Mouse (Mus musculus) forebrain, embryonic 16.5 days (tissue): ENCODE data around the gene Olfr1183. TPM values are rescaled to one million over a fixed set of nuclear protein-coding genes. Genes with fewer than 3 reads are reported as not detected.
"Not testable (repeated sequence)": the region's sequence is repeated elsewhere in the genome, so short reads cannot be mapped to it uniquely, and the experiment has no call there.

ENCODE experiments used
- ATAC-seq: fragments of 200-750 bp; cut with Nextera tagmentation; 2 replicates; pipeline ENCODE4 v1.8.0; 2017; ENCODE audit warnings: mild to moderate bottlenecking, moderate library complexity
- H3K27ac ChIP-seq: fragments of 300-500 bp; sonication (generic); 2 replicates; pipeline ENCODE4 v1.5.1; 2014; ENCODE audit warnings: low read length, control low read depth
- H3K27me3 ChIP-seq: fragments of 300-500 bp; sonication (generic); replicated peaks from 2 replicates; pipeline ENCODE4 v1.6.1; 2014; ENCODE audit warnings: low read length; ENCODE audit not compliant: control insufficient read depth, insufficient read depth
- H3K36me3 ChIP-seq: fragments of 300-500 bp; sonication (generic); 2 replicates; pipeline ENCODE4 v1.6.1; 2014; ENCODE audit not compliant: control insufficient read depth, insufficient read depth
- H3K4me1 ChIP-seq: fragments of 300-500 bp; sonication (generic); replicated peaks from 2 replicates; pipeline ENCODE4 v1.6.1; 2014; ENCODE audit warnings: low read length; ENCODE audit not compliant: control insufficient read depth, insufficient read depth
- H3K4me2 ChIP-seq: fragments of 300-500 bp; sonication (generic); 2 replicates; pipeline ENCODE4 v1.6.1; 2014; ENCODE audit warnings: mild to moderate bottlenecking, low read length, control low read depth
- H3K4me3 ChIP-seq: fragments of 300-500 bp; sonication (generic); replicated peaks from 2 replicates; pipeline ENCODE4 v1.5.1; 2014; ENCODE audit warnings: mild to moderate bottlenecking, low read length, control low read depth
- H3K9ac ChIP-seq: fragments of 300-500 bp; sonication (generic); replicated peaks from 2 replicates; pipeline ENCODE4 v1.6.1; 2014; ENCODE audit warnings: low read depth, low read length, control low read depth
- H3K9me3 ChIP-seq: fragments of 300-500 bp; sonication (generic); 2 replicates; pipeline ENCODE4 v1.6.1; 2016; ENCODE audit warnings: low read length; ENCODE audit not compliant: control insufficient read depth
- WGBS: fragments of 180-500 bp; shearing (Covaris S2); extraction: QIAGEN DNeasy Blood & Tissue Kit; methylation state at CpG from one replicate; pipeline ENCODE4 v1.1.7; 2014; 5-methylcytosine and 5-hydroxymethylcytosine counted together
- polyA plus RNA-seq: library from polyadenylated mRNA; unstranded; fragments of >200 nt; fragmentation: Nextera tagmentation; extraction: Ambion mirVana; gene quantifications from 2 replicates; pipeline ENCODE4 v1.2.1, GENCODE M21; 2015

Gene Olfr1183
- polyA plus RNA-seq, result not detected in 2 replicates

DNA sequence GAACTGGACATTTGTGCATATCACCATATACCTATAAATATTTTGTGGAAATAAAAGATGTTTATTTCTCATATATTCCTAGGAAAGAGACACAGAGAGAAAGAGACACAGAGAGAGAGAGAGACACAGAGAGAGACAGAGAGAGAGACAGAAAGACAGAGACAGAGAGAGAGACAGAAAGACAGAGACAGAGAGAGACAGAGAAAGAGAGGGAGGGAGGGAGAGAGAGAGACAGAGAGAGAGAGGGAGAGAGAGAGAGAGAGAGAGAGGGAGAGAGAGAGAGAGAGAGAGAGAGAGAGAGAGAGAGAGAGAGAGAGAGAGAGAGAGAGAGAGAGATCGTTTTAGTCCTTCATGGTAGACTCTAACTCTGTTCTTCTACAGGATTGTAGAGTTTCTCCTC, at the start of gene Olfr1183:
Olfr1183 (plus strand) TSS at position 301 of the 400 bp plus-strand sequence.
- not testable (repeated sequence) for H3K4me3 ChIP-seq, ATAC-seq, H3K4me1 ChIP-seq, H3K27ac ChIP-seq, H3K27me3 ChIP-seq, H3K9ac ChIP-seq, H3K9me3 ChIP-seq, H3K36me3 ChIP-seq, H3K4me2 ChIP-seq
- 94% methylated on average over 1 of the region's 1 CpGs for WGBS

DNA sequence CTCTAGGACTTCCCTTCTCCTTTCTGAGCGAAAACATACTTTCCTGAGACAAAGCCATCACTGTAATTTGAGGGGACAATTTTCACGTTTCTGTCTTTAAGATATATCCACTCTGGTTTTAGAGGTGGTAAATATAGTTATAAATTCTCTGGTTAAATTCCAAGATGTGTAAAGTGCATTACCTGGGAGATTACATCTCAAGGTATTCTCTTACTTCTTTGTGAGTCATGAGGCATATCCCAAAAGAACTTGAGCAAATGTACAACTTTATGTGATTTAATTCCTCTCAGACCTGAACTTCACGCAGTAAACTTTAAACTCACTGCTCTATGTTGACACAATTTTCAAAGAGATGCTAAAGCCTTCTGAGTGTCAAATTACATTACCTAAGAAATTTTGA, 48.3 kb upstream of the Olfr1183 start, which contains the start of gene Olfr1179:
Olfr1179 (minus strand) TSS at position 101 of the 400 bp plus-strand sequence.
- Histone ChIP-seq H3K4me1 (no peaks in the 10 kb centered on the region), H3K27ac (no peak within 1 kb of the TSS), H3K9me3 (no peaks in the 10 kb centered on the region), H3K27me3 (no peaks in the 10 kb centered on the region), H3K4me2 (no peak within 1 kb of the TSS), H3K36me3 (no peaks in the 10 kb centered on the region), H3K4me3 (no peak within 1 kb of the TSS), H3K9ac (no peak within 1 kb of the TSS)
- ATAC-seq, result no peak
- 85% methylated on average over 3 of the region's 3 CpGs for WGBS

DNA sequence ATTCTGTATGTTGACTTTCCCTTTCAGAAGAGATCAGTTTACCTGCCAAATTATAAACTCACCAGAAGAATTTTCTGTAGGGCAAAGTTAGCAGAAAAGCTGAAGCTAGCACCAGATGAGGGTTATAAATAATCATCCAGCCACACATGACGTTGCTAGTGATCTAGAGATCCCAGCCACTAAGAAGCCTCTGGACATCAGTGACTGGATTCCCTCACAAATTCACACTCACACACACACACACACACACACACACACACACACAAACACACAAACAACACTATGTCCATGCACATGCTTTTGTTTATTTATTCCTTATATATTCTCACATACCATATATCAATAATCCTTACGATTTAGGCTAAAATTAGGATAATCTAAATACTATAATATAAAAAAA, 35.6 kb upstream of the Olfr1183 start, which contains the start of gene Olfr1180:
Olfr1180 (minus strand) TSS at position 101 of the 400 bp plus-strand sequence.
- no peak within 1 kb of the TSS for H3K4me3 ChIP-seq
- no peak for ATAC-seq
- WGBS, result 83% methylated on average over 2 of the region's 2 CpGs

DNA sequence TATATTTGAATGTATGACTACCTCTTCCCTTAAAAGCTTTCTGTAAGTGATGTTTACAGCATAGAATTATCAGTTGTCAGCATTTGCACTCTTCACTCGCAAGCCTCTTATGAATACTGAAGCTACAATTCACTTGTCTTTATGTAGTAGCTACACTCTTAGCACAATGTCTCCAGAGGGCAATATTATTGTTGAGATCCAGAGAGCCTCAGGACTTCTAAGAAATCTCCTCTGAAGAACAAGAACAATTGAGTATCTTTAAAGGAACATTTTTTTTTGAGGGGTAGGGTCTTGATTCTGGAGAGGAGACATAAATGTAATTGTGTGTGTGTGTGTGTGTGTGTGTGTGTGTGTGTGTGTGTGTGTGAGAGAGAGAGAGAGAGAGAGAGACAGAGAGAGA, 28.6 kb upstream of the Olfr1183 start, which contains the start of gene Olfr1181:
Olfr1181 (minus strand) TSS at position 101 of the 400 bp plus-strand sequence.
- ATAC-seq, result no peak
- Histone ChIP-seq H3K4me2 (no peak within 1 kb of the TSS), H3K4me1 (no peaks in the 10 kb centered on the region), H3K9ac (no peak within 1 kb of the TSS), H3K9me3 (no peaks in the 10 kb centered on the region), H3K4me3 (no peak within 1 kb of the TSS), H3K36me3 (no peaks in the 10 kb centered on the region), H3K27me3 (no peaks in the 10 kb centered on the region), H3K27ac (no peak within 1 kb of the TSS)
- WGBS, result 96% methylated on average over 1 of the region's 1 CpGs

More for the DNA sequence above, 35.6 kb upstream of the Olfr1183 start, which contains the start of gene Olfr1180:
- no peaks in the 10 kb centered on the region for H3K4me1 ChIP-seq
- H3K27ac ChIP-seq, result no peak within 1 kb of the TSS
- H3K4me2 ChIP-seq, result no peak within 1 kb of the TSS
- H3K27me3 ChIP-seq, result no peaks in the 10 kb centered on the region
- H3K9ac ChIP-seq, result no peak within 1 kb of the TSS
- no peaks in the 10 kb centered on the region for H3K36me3 ChIP-seq
- H3K9me3 ChIP-seq, result no peaks in the 10 kb centered on the region

DNA sequence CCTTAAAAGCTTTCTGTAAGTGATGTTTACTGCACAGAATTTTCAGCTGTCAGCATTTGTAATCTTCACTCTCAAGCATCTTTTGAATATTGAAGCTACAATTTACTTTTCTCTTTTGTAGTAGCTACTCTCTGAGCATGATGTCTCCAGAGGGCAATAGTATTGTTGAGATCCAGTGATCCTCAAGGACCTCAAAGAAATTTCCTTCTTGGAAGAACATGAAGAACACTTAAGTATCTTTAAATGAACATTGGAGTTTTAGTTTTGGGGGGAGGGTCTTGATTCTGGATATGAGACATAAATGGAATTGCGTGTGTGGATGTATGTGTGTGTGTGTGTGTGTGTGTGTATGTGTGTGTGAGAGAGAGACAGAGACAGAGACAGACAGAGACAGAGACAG, 5.6 kb upstream of the Olfr1183 start, which contains the start of gene Gm13757:
Gm13757 (minus strand) TSS at position 101 of the 400 bp plus-strand sequence.
- Histone ChIP-seq H3K36me3 (no peaks in the 10 kb centered on the region), H3K4me3 (no peak within 1 kb of the TSS), H3K27me3 (no peaks in the 10 kb centered on the region), H3K9ac (no peak within 1 kb of the TSS), H3K9me3 (no peaks in the 10 kb centered on the region), H3K27ac (no peak within 1 kb of the TSS), H3K4me1 (no peaks in the 10 kb centered on the region), H3K4me2 (no peak within 1 kb of the TSS)
- ATAC-seq, result no peak
- WGBS, result 90% methylated on average over 1 of the region's 1 CpGs

GRCm38 (mm10) chr2:88483298-88483697, 28.6 kb downstream of the Olfr1183 start, which contains the start of gene Olfr1184:
Olfr1184 (plus strand) TSS chr2:88483598.
- Histone ChIP-seq H3K27me3 (no peaks in the 10 kb centered on the region), H3K4me1 (no peaks in the 10 kb centered on the region), H3K36me3 (no peaks in the 10 kb centered on the region), H3K4me3 (no peak within 1 kb of the TSS), H3K4me2 (no peak within 1 kb of the TSS), H3K9me3 (no peaks in the 10 kb centered on the region), H3K9ac (no peak within 1 kb of the TSS), H3K27ac (no peak within 1 kb of the TSS)
- no peak for ATAC-seq
- WGBS, result 89% methylated on average over 2 of the region's 2 CpGs

- Histone ChIP-seq H3K9ac (no peak within 1 kb of the TSS), H3K4me1 (no peaks in the 10 kb centered on the region), H3K27me3 (no peaks in the 10 kb centered on the region), H3K4me2 (no peak within 1 kb of the TSS), H3K4me3 (no peak within 1 kb of the TSS), H3K36me3 (no peaks in the 10 kb centered on the region), H3K27ac (no peak within 1 kb of the TSS), H3K9me3 (no peaks in the 10 kb centered on the region)
- ATAC-seq, result no peak
- 71% methylated on average over 2 of the region's 2 CpGs for WGBS
Measured at GRCm38 (mm10) chr2:88493020-88493419, 38.4 kb downstream of the Olfr1183 start, which contains the start of gene Olfr1185-ps1. Olfr1185-ps1 (plus strand) TSS chr2:88493320.

DNA sequence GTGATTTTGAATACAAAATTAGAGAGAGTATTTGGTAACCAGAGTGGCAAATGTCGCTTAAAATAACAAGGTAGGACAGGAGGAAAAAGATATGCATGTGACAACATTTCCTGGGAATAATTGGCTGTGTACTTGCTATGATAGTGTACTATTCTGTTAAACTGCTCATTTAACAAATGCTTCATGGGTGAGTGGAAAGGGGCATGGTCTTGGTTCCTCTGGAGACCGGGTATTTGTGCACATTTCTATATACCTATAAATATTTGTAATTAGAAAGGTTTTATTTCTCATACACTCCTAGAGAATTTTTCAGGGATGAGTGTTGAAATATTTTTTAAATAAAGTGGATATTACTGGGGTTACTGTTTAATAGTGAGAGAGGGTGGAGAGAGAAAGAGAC, 63.6 kb downstream of the Olfr1183 start, which contains the start of gene Olfr1186:
Olfr1186 (plus strand) TSS at position 301 of the 400 bp plus-strand sequence.
- Histone ChIP-seq H3K9me3 (no peaks in the 10 kb centered on the region), H3K4me3 (no peak within 1 kb of the TSS), H3K9ac (no peak within 1 kb of the TSS), H3K4me1 (no peaks in the 10 kb centered on the region), H3K27me3 (no peaks in the 10 kb centered on the region), H3K4me2 (no peak within 1 kb of the TSS), H3K36me3 (no peaks in the 10 kb centered on the region), H3K27ac (no peak within 1 kb of the TSS)
- no peak for ATAC-seq
- WGBS, result 89% methylated on average over 2 of the region's 2 CpGs
